Mouse (Mus musculus): ENCODE results near the gene Hlf. TPM values are rescaled to one million over a fixed set of nuclear protein-coding genes. Genes with fewer than 3 reads are reported as not detected.

Gene Hlf
- total and polyA plus RNA-seq, 3 experiments, result 9.0 to 18.0 (median 16.4) TPM

GRCm38 (mm10) chr11:90370789-90371291 is 19.9 kb downstream of the Hlf start:
- no peak for DNase-seq

GRCm38 (mm10) chr11:90370367-90370766 is 20.3 kb downstream of the Hlf start:
- DNase-seq, result no peak

- peak; percentile 88 for DNase-seq
Observed at GRCm38 (mm10) chr11:90369605-90370004, 21.1 kb downstream of the Hlf start.

GRCm38 (mm10) chr11:90369115-90369514 is 21.6 kb downstream of the Hlf start:
- DNase-seq, result no peak

GRCm38 (mm10) chr11:90367894-90368860 is 22.5 kb downstream of the Hlf start:
- no peak for DNase-seq

GRCm38 (mm10) chr11:90364865-90365264 is 25.8 kb downstream of the Hlf start:
- no peak for DNase-seq

GRCm38 (mm10) chr11:90363821-90364497 is 26.7 kb downstream of the Hlf start:
- DNase-seq, result peak; percentile 62

- no peak for DNase-seq
Observed at GRCm38 (mm10) chr11:90363406-90363805, 27.3 kb downstream of the Hlf start.

- DNase-seq, result no peak
Observed at GRCm38 (mm10) chr11:90360536-90360935, 30.2 kb downstream of the Hlf start.

- DNase-seq, result peak; percentile 54
Observed at GRCm38 (mm10) chr11:90358063-90358462, 32.6 kb downstream of the Hlf start.

GRCm38 (mm10) chr11:90357371-90357770 is 33.3 kb downstream of the Hlf start:
- no peak for DNase-seq

GRCm38 (mm10) chr11:90356495-90357304 is 34.0 kb downstream of the Hlf start:
- DNase-seq, result no peak

- no peak for DNase-seq
Observed at GRCm38 (mm10) chr11:90356036-90356435, 34.7 kb downstream of the Hlf start.

GRCm38 (mm10) chr11:90355270-90355681 is 35.4 kb downstream of the Hlf start:
- DNase-seq, result peak; percentile 94

- peak; percentile 27 for DNase-seq
Observed at GRCm38 (mm10) chr11:90352696-90353095, 38.0 kb downstream of the Hlf start.

GRCm38 (mm10) chr11:90350153-90350512 is 40.6 kb downstream of the Hlf start:
- no peak for DNase-seq

GRCm38 (mm10) chr11:90349486-90350152 is 41.1 kb downstream of the Hlf start:
- no peak for DNase-seq

- DNase-seq, result no peak
Observed at GRCm38 (mm10) chr11:90347667-90348459, 42.8 kb downstream of the Hlf start.

- DNase-seq, result no peak
Observed at GRCm38 (mm10) chr11:90345746-90346145, 44.9 kb downstream of the Hlf start.

GRCm38 (mm10) chr11:90342858-90343257 is 47.8 kb downstream of the Hlf start:
- peak; percentile 20 for DNase-seq

GRCm38 (mm10) chr11:90342267-90342666 is 48.4 kb downstream of the Hlf start:
- no peak for DNase-seq
